15 mouse cellular contexts compared by ENCODE assay signal in the genomic region with DNA sequence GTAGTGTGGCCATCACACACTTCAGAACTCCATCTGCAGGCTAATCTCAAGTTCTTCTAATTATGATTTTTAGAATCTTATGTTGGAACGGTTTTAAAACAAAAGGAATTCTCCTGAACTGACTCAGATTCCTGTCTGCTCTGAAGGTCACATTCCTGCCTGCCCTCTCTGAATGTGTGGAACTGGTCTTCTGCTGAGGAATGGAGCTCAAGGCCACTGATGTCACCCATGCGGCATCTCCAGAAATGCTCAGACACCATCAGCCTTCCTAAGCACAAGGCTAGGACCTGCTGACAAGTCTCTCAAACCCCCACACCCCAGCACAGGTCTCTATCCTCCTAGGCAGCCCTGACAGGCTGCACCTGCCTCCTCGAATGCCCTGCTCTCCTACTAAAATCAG.
"Had no signal": no experiment of that assay in that cellular context is flagged by ENCODE, and none has a peak within 500 bp of the region (broad histone marks: within the 10 kb centered on the region; RNA-seq: fewer than 3 reads in every experiment).

No protein-coding gene starts in this region.

- H3K36me3 ChIP-seq: limb, embryonic 15.5 days; liver, embryonic 12.5 days; midbrain, embryonic 15.5 days; neural tube, embryonic 12.5 days had no signal

- DNase-seq: kidney, postnatal 36 days; layer of hippocampus, adult 9-11 months; layer of hippocampus, postnatal 36 days; lung, embryonic 14.5 days; lung, postnatal 10 days; lung, postnatal 4 days; retina, postnatal 1 day; right cerebral cortex, postnatal 14 days had no signal

- H3K9me3 ChIP-seq: limb, embryonic 15.5 days; liver, embryonic 12.5 days; midbrain, embryonic 15.5 days; neural tube, embryonic 12.5 days had no signal

- H3K4me1 ChIP-seq: limb, embryonic 15.5 days; liver, embryonic 12.5 days; megakaryocyte, embryonic 14.5 days; midbrain, embryonic 15.5 days; neural tube, embryonic 12.5 days had no signal

- H3K27me3 ChIP-seq: limb, embryonic 15.5 days; liver, embryonic 12.5 days; megakaryocyte, embryonic 14.5 days; midbrain, embryonic 15.5 days; neural tube, embryonic 12.5 days had no signal

- H3K4me3 ChIP-seq: limb, embryonic 15.5 days; liver, embryonic 12.5 days; megakaryocyte, embryonic 14.5 days; midbrain, embryonic 15.5 days; neural tube, embryonic 12.5 days had no signal

- ATAC-seq: liver, embryonic 12.5 days; midbrain, embryonic 15.5 days had no signal

- H3K9ac ChIP-seq: limb, embryonic 15.5 days; liver, embryonic 12.5 days; lung, embryonic 14.5 days; midbrain, embryonic 15.5 days; neural tube, embryonic 12.5 days had no signal

- H3K4me2 ChIP-seq: limb, embryonic 15.5 days; liver, embryonic 12.5 days; lung, embryonic 14.5 days; midbrain, embryonic 11.5 days; midbrain, embryonic 15.5 days; neural tube, embryonic 12.5 days had no signal

- H3K27ac ChIP-seq: kidney, postnatal 0 days; limb, embryonic 15.5 days; liver, embryonic 12.5 days; midbrain, embryonic 15.5 days; neural tube, embryonic 12.5 days had no signal
